Mouse (Mus musculus): ENCODE measurements around the gene Pitpnc1.

DNA sequence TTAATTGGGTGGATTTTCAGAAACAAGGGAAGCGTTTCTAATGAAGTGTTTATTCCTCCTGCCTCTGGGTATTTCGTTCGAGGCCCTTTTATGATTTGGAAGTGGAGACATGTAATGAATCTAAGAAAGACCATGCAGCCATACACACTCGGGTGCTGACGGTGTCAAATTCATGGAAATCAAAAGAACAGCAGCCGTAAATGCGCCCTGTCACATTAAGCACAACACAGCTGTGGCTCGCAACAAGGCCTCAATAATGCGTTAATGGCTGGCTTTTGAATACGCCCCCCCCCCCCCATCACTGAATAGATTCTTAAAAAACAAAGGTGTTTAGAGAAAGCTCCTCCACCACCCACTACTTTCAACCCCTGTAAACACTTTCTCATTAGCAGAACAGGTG, 240.4 kb downstream of the Pitpnc1 start:
- TF ChIP-seq POLR2A (IDR thresholded peaks at IDR 0.05; ENCODE audit: control insufficient read depth, extremely low read depth, insufficient read depth, low read length, poor library complexity) (no peak), CTCF (IDR thresholded peaks at IDR 0.05; ENCODE audit: borderline replicate concordance, control insufficient read depth, extremely low read depth, insufficient read depth, low read length, poor library complexity) (no peak)

Data from thymus, adult 2 months (tissue).